Mouse (Mus musculus): ENCODE data around the gene Sctr. TPM values are rescaled to one million over a fixed set of nuclear protein-coding genes. Genes with fewer than 3 reads are reported as not detected.

Sctr gene
- polyA plus RNA-seq, 1 experiment from 2014 or later = not detected

- Histone ChIP-seq H3K36me3 (no peaks in the 10 kb centered on the region), H3K4me3 (no peak overlapping the region), H3K27me3 (ENCODE audit: insufficient read depth, poor library complexity, severe bottlenecking) (peaks cover 13% of the 10 kb centered on the region; the same call in 1 of the 2 replicates), H3K4me1 (peaks cover 13% of the 10 kb centered on the region), H3K9me3 (no peaks in the 10 kb centered on the region), H3K27ac (no peak overlapping the region)
- DNase-seq (ENCODE audit: low spot score) = no peak
- WGBS = 56% methylated on average over 1 of the region's 1 CpGs
These were observed 28.1 kb downstream of the Sctr start for GRCm38 (mm10) chr1:120034793-120035192.

GRCm38 (mm10) chr1:120035456-120036034 is 28.9 kb downstream of the Sctr start:
- 80% methylated on average over 7 of the region's 7 CpGs for WGBS
- no peaks in the 10 kb centered on the region for H3K36me3 ChIP-seq
- H3K9me3 ChIP-seq = no peaks in the 10 kb centered on the region
- no peak for DNase-seq (ENCODE audit: low spot score)
- H3K4me1 ChIP-seq = peaks cover 13% of the 10 kb centered on the region
- H3K27ac ChIP-seq = no peak overlapping the region
- H3K27me3 ChIP-seq (ENCODE audit: insufficient read depth, poor library complexity, severe bottlenecking) = peaks cover 13% of the 10 kb centered on the region; the same call in 1 of the 2 replicates
- no peak overlapping the region for H3K4me3 ChIP-seq

- WGBS = 68% methylated on average over 9 of the region's 9 CpGs
These were observed 30.5 kb downstream of the Sctr start for GRCm38 (mm10) chr1:120037021-120037683.

GRCm38 (mm10) chr1:120038594-120038993 is 31.9 kb downstream of the Sctr start:
- peaks cover 6% of the 10 kb centered on the region; the same call in 1 of the 2 replicates for H3K27me3 ChIP-seq (ENCODE audit: insufficient read depth, poor library complexity, severe bottlenecking)
- DNase-seq (ENCODE audit: low spot score) = no peak
- 76% methylated on average over 9 of the region's 9 CpGs for WGBS
- no peak overlapping the region for H3K4me3 ChIP-seq
- H3K4me1 ChIP-seq = peaks cover 5% of the 10 kb centered on the region; the same call in 1 of the 2 replicates
- H3K36me3 ChIP-seq = no peaks in the 10 kb centered on the region
- no peaks in the 10 kb centered on the region for H3K9me3 ChIP-seq
- no peak overlapping the region for H3K27ac ChIP-seq

More at GRCm38 (mm10) chr1:120037021-120037683, 30.5 kb downstream of the Sctr start:
- H3K36me3 ChIP-seq = no peaks in the 10 kb centered on the region
- no peak overlapping the region for H3K27ac ChIP-seq
- no peaks in the 10 kb centered on the region for H3K9me3 ChIP-seq
- peaks cover 11% of the 10 kb centered on the region; the same call in 1 of the 2 replicates for H3K27me3 ChIP-seq (ENCODE audit: insufficient read depth, poor library complexity, severe bottlenecking)
- H3K4me3 ChIP-seq = no peak overlapping the region
- peaks cover 13% of the 10 kb centered on the region for H3K4me1 ChIP-seq
- DNase-seq (ENCODE audit: low spot score) = no peak

GRCm38 (mm10) chr1:120042421-120042820 is 35.7 kb downstream of the Sctr start:
- Histone ChIP-seq H3K4me3 (no peak overlapping the region), H3K36me3 (no peaks in the 10 kb centered on the region), H3K9me3 (no peaks in the 10 kb centered on the region), H3K4me1 (0 out of 2 replicates have a peak, but pooled peaks cover under 1% of the 10 kb centered on the region), H3K27me3 (ENCODE audit: insufficient read depth, poor library complexity, severe bottlenecking) (0 out of 2 replicates have a peak, but pooled peaks cover 6% of the 10 kb centered on the region), H3K27ac (no peak overlapping the region)
- WGBS = 73% methylated on average over 8 of the region's 8 CpGs
- DNase-seq (ENCODE audit: low spot score) = no peak

- 84% methylated on average over 16 of the region's 16 CpGs for WGBS
- Histone ChIP-seq H3K27ac (no peak overlapping the region), H3K36me3 (no peaks in the 10 kb centered on the region), H3K4me1 (no peaks in the 10 kb centered on the region), H3K4me3 (no peak overlapping the region), H3K27me3 (ENCODE audit: insufficient read depth, poor library complexity, severe bottlenecking) (0 out of 2 replicates have a peak, but pooled peaks cover 6% of the 10 kb centered on the region), H3K9me3 (no peaks in the 10 kb centered on the region)
- no peak for DNase-seq (ENCODE audit: low spot score)
These were observed 37.9 kb downstream of the Sctr start for GRCm38 (mm10) chr1:120044584-120044983.

GRCm38 (mm10) chr1:120047325-120047724 is 40.6 kb downstream of the Sctr start:
- Histone ChIP-seq H3K9me3 (no peaks in the 10 kb centered on the region), H3K27ac (no peak overlapping the region), H3K27me3 (ENCODE audit: insufficient read depth, poor library complexity, severe bottlenecking) (0 out of 2 replicates have a peak, but pooled peaks cover 6% of the 10 kb centered on the region), H3K4me3 (no peak overlapping the region), H3K36me3 (no peaks in the 10 kb centered on the region), H3K4me1 (no peaks in the 10 kb centered on the region)
- no peak for DNase-seq (ENCODE audit: low spot score)

GRCm38 (mm10) chr1:120051070-120051469 is 44.4 kb downstream of the Sctr start:
- WGBS = 30% methylated on average over 1 of the region's 1 CpGs

GRCm38 (mm10) chr1:120054997-120055396 is 48.3 kb downstream of the Sctr start:
- no peak for DNase-seq (ENCODE audit: low spot score)
- no peak overlapping the region for H3K27ac ChIP-seq
- no peaks in the 10 kb centered on the region for H3K9me3 ChIP-seq
- no peaks in the 10 kb centered on the region for H3K27me3 ChIP-seq (ENCODE audit: insufficient read depth, poor library complexity, severe bottlenecking)
- H3K4me1 ChIP-seq = peaks cover 11% of the 10 kb centered on the region
- no peak overlapping the region for H3K4me3 ChIP-seq
- H3K36me3 ChIP-seq = no peaks in the 10 kb centered on the region
- WGBS = 89% methylated on average over 6 of the region's 6 CpGs

More at GRCm38 (mm10) chr1:120051070-120051469, 44.4 kb downstream of the Sctr start:
- no peaks in the 10 kb centered on the region for H3K27me3 ChIP-seq (ENCODE audit: insufficient read depth, poor library complexity, severe bottlenecking)
- DNase-seq (ENCODE audit: low spot score) = no peak
- no peaks in the 10 kb centered on the region for H3K4me1 ChIP-seq
- no peak overlapping the region for H3K4me3 ChIP-seq
- H3K27ac ChIP-seq = no peak overlapping the region
- H3K36me3 ChIP-seq = no peaks in the 10 kb centered on the region
- no peaks in the 10 kb centered on the region for H3K9me3 ChIP-seq

GRCm38 (mm10) chr1:120055475-120055874 is 48.8 kb downstream of the Sctr start:
- H3K4me1 ChIP-seq = peaks cover 11% of the 10 kb centered on the region
- H3K36me3 ChIP-seq = no peaks in the 10 kb centered on the region
- no peaks in the 10 kb centered on the region for H3K27me3 ChIP-seq (ENCODE audit: insufficient read depth, poor library complexity, severe bottlenecking)
- DNase-seq (ENCODE audit: low spot score) = no peak
- H3K4me3 ChIP-seq = no peak overlapping the region
- H3K27ac ChIP-seq = no peak overlapping the region
- H3K9me3 ChIP-seq = no peaks in the 10 kb centered on the region
- 69% methylated on average over 6 of the region's 6 CpGs for WGBS

GRCm38 (mm10) chr1:120056236-120056635 is 49.5 kb downstream of the Sctr start:
- 67% methylated on average over 7 of the region's 7 CpGs for WGBS
- DNase-seq (ENCODE audit: low spot score) = no peak
- Histone ChIP-seq H3K36me3 (no peaks in the 10 kb centered on the region), H3K4me1 (peaks cover 11% of the 10 kb centered on the region), H3K4me3 (no peak overlapping the region), H3K9me3 (no peaks in the 10 kb centered on the region), H3K27me3 (ENCODE audit: insufficient read depth, poor library complexity, severe bottlenecking) (no peaks in the 10 kb centered on the region), H3K27ac (no peak overlapping the region)

GRCm38 (mm10) chr1:120057044-120057443 is 50.4 kb downstream of the Sctr start:
- WGBS = 67% methylated on average over 14 of the region's 14 CpGs
- peaks cover 11% of the 10 kb centered on the region for H3K4me1 ChIP-seq
- no peaks in the 10 kb centered on the region for H3K9me3 ChIP-seq
- 0 out of 2 replicates have a peak overlapping the region, but pooled peaks have one; percentile 29 for H3K27ac ChIP-seq
- no peak overlapping the region for H3K4me3 ChIP-seq
- no peak for DNase-seq (ENCODE audit: low spot score)
- no peaks in the 10 kb centered on the region for H3K27me3 ChIP-seq (ENCODE audit: insufficient read depth, poor library complexity, severe bottlenecking)
- H3K36me3 ChIP-seq = no peaks in the 10 kb centered on the region

GRCm38 (mm10) chr1:120057674-120058430 is 51.2 kb downstream of the Sctr start:
- Histone ChIP-seq H3K4me1 (peaks cover 11% of the 10 kb centered on the region), H3K9me3 (no peaks in the 10 kb centered on the region), H3K27me3 (ENCODE audit: insufficient read depth, poor library complexity, severe bottlenecking) (no peaks in the 10 kb centered on the region), H3K36me3 (no peaks in the 10 kb centered on the region), H3K4me3 (no peak overlapping the region), H3K27ac (peak overlapping the region; percentile 39)
- no peak for DNase-seq (ENCODE audit: low spot score)
- 70% methylated on average over 8 of the region's 8 CpGs for WGBS

All from heart, embryonic 10.5 days (tissue).